Mouse (Mus musculus) cerebellum, postnatal 14 days (tissue): Measurements from ENCODE around the gene Sapcd2.
A peak's percentile ranks its signal among the peaks of the same experiment; 100 is the strongest.

Experiments
- DNase-seq, 2 experiments: peaks; one replicate each; pipeline ENCODE4 v3.0.0; 2021; ENCODE audit warnings: mixed read lengths in 2 of 2

Sapcd2 gene

GRCm38 (mm10) chr2:25371764-25372643 lies at the start of gene Sapcd2:
TSS of gene Sapcd2 (plus strand) at chr2:25372321.
- peak; percentile 87 to 92 for DNase-seq

- no peak for DNase-seq
Measured at GRCm38 (mm10) chr2:25326036-25326435, 46.1 kb upstream of the Sapcd2 start.

- peak; percentile 83 to 87 for DNase-seq
Measured at GRCm38 (mm10) chr2:25328440-25328839, 43.7 kb upstream of the Sapcd2 start.

- DNase-seq: peak in 1 of 2 experiments; percentile 19
Measured at GRCm38 (mm10) chr2:25331470-25331869, 40.7 kb upstream of the Sapcd2 start.

GRCm38 (mm10) chr2:25332286-25333160 lies 39.6 kb upstream of the Sapcd2 start, which contains the start of gene Man1b1:
TSS of gene Man1b1 (plus strand) at chr2:25332338.
- DNase-seq: peak; percentile 99 to 100

GRCm38 (mm10) chr2:25333569-25333968 lies 38.6 kb upstream of the Sapcd2 start:
- no peak for DNase-seq

GRCm38 (mm10) chr2:25338303-25338702 lies 33.8 kb upstream of the Sapcd2 start:
- no peak for DNase-seq

- peak in 1 of 2 experiments; percentile 34 for DNase-seq
Measured at GRCm38 (mm10) chr2:25348162-25348561, 24.0 kb upstream of the Sapcd2 start.

- no peak for DNase-seq
Measured at GRCm38 (mm10) chr2:25349499-25349898, 22.6 kb upstream of the Sapcd2 start.

- no peak for DNase-seq
Measured at GRCm38 (mm10) chr2:25350701-25351100, 21.4 kb upstream of the Sapcd2 start.

- DNase-seq: no peak
Measured at GRCm38 (mm10) chr2:25354211-25354610, 17.9 kb upstream of the Sapcd2 start.

GRCm38 (mm10) chr2:25355419-25356066 lies 16.6 kb upstream of the Sapcd2 start:
- peak; percentile 32 to 33 for DNase-seq

GRCm38 (mm10) chr2:25356208-25357079 lies 15.7 kb upstream of the Sapcd2 start, which contains the start of gene Dpp7:
TSS of gene Dpp7 (minus strand) at chr2:25356359.
- peak; percentile 88 to 92 for DNase-seq

- no peak for DNase-seq
Measured at GRCm38 (mm10) chr2:25359848-25360247, 12.3 kb upstream of the Sapcd2 start.

GRCm38 (mm10) chr2:25363478-25364178 lies 8.5 kb upstream of the Sapcd2 start:
- DNase-seq: no peak

GRCm38 (mm10) chr2:25364313-25364712 lies 7.8 kb upstream of the Sapcd2 start:
- no peak for DNase-seq

- DNase-seq: no peak
Measured at GRCm38 (mm10) chr2:25364761-25365090, 7.4 kb upstream of the Sapcd2 start.

GRCm38 (mm10) chr2:25365091-25365761 lies 6.9 kb upstream of the Sapcd2 start, which contains the start of gene Uap1l1:
TSS of gene Uap1l1 (minus strand) at chr2:25365682.
- DNase-seq: peak; percentile 44 to 59

GRCm38 (mm10) chr2:25369996-25370395 lies 2.1 kb upstream of the Sapcd2 start:
- DNase-seq: no peak

- no peak for DNase-seq
Measured at GRCm38 (mm10) chr2:25372644-25373391, 697 bp downstream of the Sapcd2 start.
